14 mouse cellular contexts compared by ENCODE assay signal in the genomic region with DNA sequence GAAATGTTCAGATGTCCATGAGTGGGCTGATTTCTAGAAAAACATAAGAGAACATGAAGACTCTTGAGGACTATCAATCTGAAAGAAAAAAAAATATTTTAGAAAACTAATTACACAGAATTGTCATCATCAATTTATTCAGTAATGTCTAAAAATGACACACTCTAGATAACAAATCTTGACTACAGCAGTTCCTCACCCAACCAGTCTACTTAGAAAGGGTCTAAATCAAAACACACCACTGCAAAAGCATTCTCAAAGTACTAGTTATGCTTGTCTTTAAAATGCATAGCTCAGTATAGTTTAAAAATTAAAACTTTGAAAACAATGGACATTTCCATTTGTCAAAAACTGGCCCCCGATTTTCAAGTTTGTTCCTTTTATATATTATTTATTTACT. TPM values are rescaled to one million over a fixed set of nuclear protein-coding genes. Genes with fewer than 3 reads are reported as not detected.
DNase-seq lines count a peak whose midpoint lies in the region; ATAC-seq and TF ChIP-seq lines count a peak whose summit lies in the region.
"Had no signal": no experiment of that assay in that cellular context is flagged by ENCODE, and none has a peak within 500 bp of the region (broad histone marks: within the 10 kb centered on the region; RNA-seq: fewer than 3 reads in every experiment).

No protein-coding gene starts in this region.

- H3K27me3 ChIP-seq in forebrain, embryonic 14.5 days (replicated peaks; ENCODE audit: control insufficient read depth, insufficient read depth, low read length) = no peaks in the 10 kb centered on the region
- H3K27me3 ChIP-seq in forebrain, postnatal 0 days (ENCODE audit: insufficient read depth, low read length) = no peaks in the 10 kb centered on the region
- no peaks in the 10 kb centered on the region for H3K27me3 ChIP-seq in kidney, embryonic 14.5 days (ENCODE audit: control insufficient read depth, insufficient read depth, low read length)
- no peaks in the 10 kb centered on the region for H3K27me3 ChIP-seq in kidney, embryonic 15.5 days
- H3K27me3 ChIP-seq in CH12.LX (replicated peaks) = no peaks in the 10 kb centered on the region
- no peaks in the 10 kb centered on the region for H3K27me3 ChIP-seq in liver, embryonic 12.5 days (replicated peaks)
- H3K27me3 ChIP-seq: Patski had no signal

- no peak overlapping the region for H3K27ac ChIP-seq in forebrain, embryonic 14.5 days (ENCODE audit: low read depth, low read length)
- H3K27ac ChIP-seq in forebrain, postnatal 0 days (ENCODE audit: low read depth, low read length) = no peak overlapping the region
- no peak overlapping the region for H3K27ac ChIP-seq in kidney, embryonic 14.5 days (ENCODE audit: low read depth, low read length)
- H3K27ac ChIP-seq in kidney, embryonic 15.5 days = no peak overlapping the region
- no peak overlapping the region for H3K27ac ChIP-seq in CH12.LX (ENCODE audit: insufficient read depth, low read depth)
- no peak overlapping the region for H3K27ac ChIP-seq in liver, embryonic 12.5 days

- dilution Hi-C loops in CH12.LX (cut with MboI; ENCODE audit: extremely low pct_ligation_motif_present, extremely low pct_unique_long_range_greater_than_20kb, low sequenced_read_pairs) = no loop called here

- no peak overlapping the region for H3K9ac ChIP-seq in forebrain, embryonic 14.5 days (ENCODE audit: low read length)
- no peak overlapping the region for H3K9ac ChIP-seq in forebrain, postnatal 0 days
- no peak overlapping the region for H3K9ac ChIP-seq in kidney, embryonic 14.5 days (ENCODE audit: low read depth, low read length)
- H3K9ac ChIP-seq in kidney, embryonic 15.5 days = no peak overlapping the region
- H3K9ac ChIP-seq in CH12.LX (ENCODE audit: insufficient read depth, low read depth) = peak overlapping the region; percentile 99
- no peak overlapping the region for H3K9ac ChIP-seq in liver, embryonic 12.5 days

- 90% methylated on average over 1 of the region's 1 CpGs for WGBS in forebrain, embryonic 14.5 days
- WGBS in forebrain, postnatal 0 days = 81% methylated on average over 1 of the region's 1 CpGs
- 86% methylated on average over 1 of the region's 1 CpGs for WGBS in kidney, embryonic 14.5 days
- 82% methylated on average over 1 of the region's 1 CpGs for WGBS in kidney, embryonic 15.5 days
- WGBS in liver, embryonic 12.5 days (ENCODE audit: insufficient replicate concordance) = 72% methylated on average over 1 of the region's 1 CpGs

- no peak for ATAC-seq in forebrain, embryonic 14.5 days
- ATAC-seq in forebrain, postnatal 0 days = no peak
- no peak for ATAC-seq in kidney, embryonic 14.5 days (ENCODE audit: low FRiP score, low TSS enrichment)
- ATAC-seq in kidney, embryonic 15.5 days (replicated peaks; ENCODE audit: low FRiP score) = no peak
- no peak for ATAC-seq in liver, embryonic 12.5 days
- ATAC-seq: Patski had no signal

- peak overlapping the region; percentile 76 for H3K4me2 ChIP-seq in forebrain, embryonic 14.5 days (ENCODE audit: low read length)
- H3K4me2 ChIP-seq in forebrain, postnatal 0 days (ENCODE audit: low read depth) = no peak overlapping the region
- H3K4me2 ChIP-seq in kidney, embryonic 14.5 days (replicated peaks; ENCODE audit: low read depth, low read length) = peak overlapping the region; percentile 30; the same call in 1 of the 2 replicates
- no peak overlapping the region for H3K4me2 ChIP-seq in kidney, embryonic 15.5 days
- H3K4me2 ChIP-seq in CH12.LX (ENCODE audit: insufficient read depth, low read depth, poor library complexity, severe bottlenecking) = peak overlapping the region; percentile 97; the same call in 1 of the 2 replicates
- H3K4me2 ChIP-seq in liver, embryonic 12.5 days = peak overlapping the region; percentile 86

- H3K4me1 ChIP-seq in forebrain, embryonic 14.5 days (ENCODE audit: control insufficient read depth, insufficient read depth, low read length) = peaks cover 17% of the 10 kb centered on the region
- peaks cover 9% of the 10 kb centered on the region; the same call in 1 of the 2 replicates for H3K4me1 ChIP-seq in forebrain, postnatal 0 days (ENCODE audit: insufficient read depth)
- peaks cover 7% of the 10 kb centered on the region; the same call in 1 of the 2 replicates for H3K4me1 ChIP-seq in kidney, embryonic 14.5 days (ENCODE audit: control insufficient read depth, insufficient read depth, low read length)
- peaks cover 20% of the 10 kb centered on the region for H3K4me1 ChIP-seq in kidney, embryonic 15.5 days
- H3K4me1 ChIP-seq in CH12.LX (ENCODE audit: control insufficient read depth in 1 of 2, insufficient read depth in 2 of 2) = peaks cover 2 to 11% of the 10 kb centered on the region in 2 experiments; a peak in 3 of 4 replicates
- H3K4me1 ChIP-seq in liver, embryonic 12.5 days = peaks cover 44% of the 10 kb centered on the region

- no peak for TF ChIP-seq CTCF in forebrain, postnatal 0 days (IDR thresholded peaks at IDR 0.05; ENCODE audit: low read depth)
- no peak for TF ChIP-seq CTCF in CH12.LX (conservative IDR thresholded peaks at IDR 0.05 in 1 of 2, IDR thresholded peaks at IDR 0.05 in 1 of 2; ENCODE audit: low read depth in 2 of 2, low read length in 2 of 2)

- no peak for TF ChIP-seq RAD21 in CH12.LX (IDR thresholded peaks at IDR 0.05; ENCODE audit: low read depth, low read length)

- H3K79me2 ChIP-seq in CH12.LX (replicated peaks; ENCODE audit: control insufficient read depth, extremely low read depth, insufficient read depth, poor library complexity, severe bottlenecking) = peaks cover 46% of the 10 kb centered on the region

- H3K9me3 ChIP-seq in forebrain, embryonic 14.5 days (replicated peaks; ENCODE audit: control insufficient read depth, low read length) = no peaks in the 10 kb centered on the region
- H3K9me3 ChIP-seq in forebrain, postnatal 0 days (ENCODE audit: low read length) = no peaks in the 10 kb centered on the region
- H3K9me3 ChIP-seq in kidney, embryonic 14.5 days (ENCODE audit: control insufficient read depth, low read length) = no peaks in the 10 kb centered on the region
- H3K9me3 ChIP-seq in kidney, embryonic 15.5 days (replicated peaks) = no peaks in the 10 kb centered on the region
- H3K9me3 ChIP-seq in CH12.LX (replicated peaks; ENCODE audit: low read length) = no peaks in the 10 kb centered on the region
- no peaks in the 10 kb centered on the region for H3K9me3 ChIP-seq in liver, embryonic 12.5 days (replicated peaks)

- in situ Hi-C loops in CH12.LX (cut with MboI; ENCODE audit: low pct_ligation_motif_present, low pct_unique_long_range_greater_than_20kb, low sequenced_read_pairs) = no loop called here

- no peak overlapping the region for H3K4me3 ChIP-seq in forebrain, embryonic 14.5 days (ENCODE audit: low read depth, low read length)
- no peak overlapping the region for H3K4me3 ChIP-seq in forebrain, postnatal 0 days (ENCODE audit: low read depth, low read length)
- no peak overlapping the region for H3K4me3 ChIP-seq in kidney, embryonic 14.5 days (ENCODE audit: low read length)
- H3K4me3 ChIP-seq in kidney, embryonic 15.5 days (replicated peaks) = no peak overlapping the region
- H3K4me3 ChIP-seq in CH12.LX (replicated peaks in 1 of 3; ENCODE audit: low read depth in 2 of 3, low read length in 2 of 3, poor library complexity in 1 of 3) = peak overlapping the region in 2 of 3 experiments; percentile 71 to 81
- peak overlapping the region; percentile 76 for H3K4me3 ChIP-seq in liver, embryonic 12.5 days

- TF ChIP-seq POLR2A in CH12.LX (IDR thresholded peaks at IDR 0.05; ENCODE audit: low read depth, low read length) = no peak

- TF ChIP-seq EP300 in CH12.LX (IDR thresholded peaks at IDR 0.05; ENCODE audit: low read length) = no peak

- peaks cover 16% of the 10 kb centered on the region for H3K36me3 ChIP-seq in forebrain, embryonic 14.5 days (ENCODE audit: control insufficient read depth, insufficient read depth, low read length)
- H3K36me3 ChIP-seq in forebrain, postnatal 0 days (ENCODE audit: insufficient read depth) = peaks cover 7% of the 10 kb centered on the region; the same call in 1 of the 2 replicates
- H3K36me3 ChIP-seq in kidney, embryonic 14.5 days (ENCODE audit: control insufficient read depth, insufficient read depth, low read length) = peaks cover 11% of the 10 kb centered on the region
- peaks cover 24% of the 10 kb centered on the region for H3K36me3 ChIP-seq in kidney, embryonic 15.5 days
- peaks cover 0 to 12% of the 10 kb centered on the region in 2 experiments for H3K36me3 ChIP-seq in CH12.LX (replicated peaks in 1 of 2; ENCODE audit: control insufficient read depth in 1 of 2, insufficient read depth in 1 of 2, low read length in 1 of 2)
- peaks cover 26% of the 10 kb centered on the region for H3K36me3 ChIP-seq in liver, embryonic 12.5 days

- DNase-seq in forebrain, embryonic 14.5 days (ENCODE audit: low spot score) = no peak
- no peak for DNase-seq in forebrain, postnatal 0 days
- DNase-seq in CH12.LX (ENCODE audit: extremely low read depth) (no peak), MN1 (ENCODE audit: low spot score) (no peak)
- DNase-seq in spleen, postnatal 4 days (ENCODE audit: low spot score in 2 of 2) = no peak
- DNase-seq: adrenal gland, adult 2 months; B cell, adult 2 months; cerebellum, postnatal 10 days; heart, postnatal 4 days; kidney, postnatal 10 days had no signal

TF ChIP-seq in CH12.LX, 34 proteins besides CTCF, POLR2A, EP300 and RAD21 (continues in another document):
- no peak for TF ChIP-seq RCOR1 (conservative IDR thresholded peaks at IDR 0.05; ENCODE audit: low read depth, low read length)

RNA-seq across cellular contexts. Expression of gene Birc2, which starts 1.6 kb away (rescaled TPM):
- polyA plus RNA-seq in forebrain, embryonic 14.5 days (2014; fragmentation: Nextera tagmentation; extraction: Ambion mirVana) = 52.8 and 58.5 TPM in 2 replicates
- 53.0 and 54.2 TPM in 2 replicates for total RNA-seq in forebrain, postnatal 0 days (2014; rRNA removed)
- polyA plus RNA-seq in forebrain, postnatal 0 days (2015; fragmentation: Nextera tagmentation; extraction: Ambion mirVana) = 23.8 and 28.8 TPM in 2 replicates
- polyA plus RNA-seq in kidney, embryonic 14.5 days (2014; fragmentation: Nextera tagmentation; extraction: Ambion mirVana) = 30.3 and 41.7 TPM in 2 replicates
- 35.6 and 37.9 TPM in 2 replicates for polyA plus RNA-seq in kidney, embryonic 15.5 days (2015; fragmentation: Nextera tagmentation; extraction: Ambion mirVana)
- total RNA-seq in CH12.LX (2012; rRNA removed) (59.6 and 94.7 TPM in 2 replicates), CH12.LX (2014; rRNA removed) (134 and 158 TPM in 2 replicates)
- polyA plus RNA-seq in CH12.LX (2012; ENCODE audit: insufficient read length, low read depth) = 41.3 and 43.4 TPM in 2 replicates
- 15.0 and 15.6 TPM in 2 replicates for polyA plus RNA-seq in liver, embryonic 12.5 days (2016; fragmentation: Nextera tagmentation; extraction: Ambion mirVana)

RNA-seq across cellular contexts. Expression of gene Birc3, which starts 37.7 kb away (rescaled TPM):
- 1.3 and 1.9 TPM in 2 replicates for polyA plus RNA-seq in forebrain, embryonic 14.5 days (2014; fragmentation: Nextera tagmentation; extraction: Ambion mirVana)
- total RNA-seq in forebrain, postnatal 0 days (2014; rRNA removed) = 2.5 and 3.6 TPM in 2 replicates
- polyA plus RNA-seq in forebrain, postnatal 0 days (2015; fragmentation: Nextera tagmentation; extraction: Ambion mirVana) = 0.62 and 0.90 TPM in 2 replicates
- 3.7 and 6.5 TPM in 2 replicates for polyA plus RNA-seq in kidney, embryonic 14.5 days (2014; fragmentation: Nextera tagmentation; extraction: Ambion mirVana)
- 6.6 and 7.9 TPM in 2 replicates for polyA plus RNA-seq in kidney, embryonic 15.5 days (2015; fragmentation: Nextera tagmentation; extraction: Ambion mirVana)
- total RNA-seq in CH12.LX (2012; rRNA removed) (51.1 and 67.9 TPM in 2 replicates), CH12.LX (2014; rRNA removed) (75.6 and 80.0 TPM in 2 replicates)
- polyA plus RNA-seq in CH12.LX (2012; ENCODE audit: insufficient read length, low read depth) = 67.8 and 73.2 TPM in 2 replicates
- 6.7 and 6.9 TPM in 2 replicates for polyA plus RNA-seq in liver, embryonic 12.5 days (2016; fragmentation: Nextera tagmentation; extraction: Ambion mirVana)

Comparison
In these comparisons a context has a peak if more than half of its experiments do, and no peak if none do; other contexts are left out.
1. H3K4me2 ChIP-seq: peak in forebrain, embryonic 14.5 days (single experiment), kidney, embryonic 14.5 days (single experiment), CH12.LX (single experiment) and liver, embryonic 12.5 days (single experiment); none in forebrain, postnatal 0 days (single experiment) and kidney, embryonic 15.5 days (single experiment).
2. H3K4me3 ChIP-seq: peak in CH12.LX (2 of 3) and liver, embryonic 12.5 days (single experiment); none in forebrain, embryonic 14.5 days (single experiment), forebrain, postnatal 0 days (single experiment), kidney, embryonic 14.5 days (single experiment) and kidney, embryonic 15.5 days (single experiment).